Mouse (Mus musculus) adrenal gland, adult 2 months (tissue): ENCODE data around the gene Galnt3. TPM values are rescaled to one million over a fixed set of nuclear protein-coding genes. Genes with fewer than 3 reads are reported as not detected.

Experiments used
- DNase-seq: peaks from one replicate; pipeline ENCODE4 v3.0.0; 2021
- polyA plus RNA-seq: library from polyadenylated mRNA; depleted of rRNA; stranded (reverse); fragments of >200 nt; gene quantifications from 2 replicates; pipeline ENCODE4 v1.2.3, GENCODE M21; 2012
- total RNA-seq, 2 experiments: library from RNA; stranded (reverse); gene quantifications; 2 replicates each; pipeline ENCODE4 v1.2.3; 2021

The Galnt3 gene
- total and polyA plus RNA-seq, 3 experiments: 0.42 to 1.7 (median 1.2) TPM

GRCm38 (mm10) chr2:66107864-66108514 is 16.8 kb downstream of the Galnt3 start:
- no peak for DNase-seq

DNA sequence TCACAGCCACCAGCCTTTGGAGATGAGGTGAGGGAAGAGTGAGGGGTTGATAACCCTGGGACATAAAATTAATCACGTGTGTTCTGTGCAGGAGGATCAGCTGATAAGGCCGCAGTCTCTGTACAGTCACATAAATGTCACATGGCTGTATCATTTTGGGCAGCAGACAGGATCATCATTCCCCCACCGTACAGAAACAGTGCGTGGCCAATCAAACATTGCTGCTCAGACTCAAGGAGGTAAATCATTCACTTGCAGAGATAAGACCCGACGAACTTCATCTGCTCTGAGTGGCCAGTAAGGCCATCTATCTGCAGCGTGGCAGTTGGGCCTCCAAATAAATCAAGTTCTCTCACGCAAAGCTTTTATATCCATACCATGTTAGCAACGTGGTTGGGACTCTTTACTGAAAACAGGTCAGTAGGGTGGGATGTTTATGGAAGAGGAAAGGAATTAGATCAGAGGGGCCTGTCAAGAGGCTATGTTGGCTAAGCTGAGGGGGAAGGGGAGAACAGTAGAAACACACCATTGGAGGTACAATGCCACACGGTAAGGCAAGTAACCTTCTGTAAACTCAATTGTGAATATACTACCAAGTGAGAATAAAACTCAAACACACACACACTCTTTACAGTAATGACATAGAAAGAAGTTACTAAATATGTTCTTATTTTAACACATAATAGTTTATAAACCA is 20.9 kb downstream of the Galnt3 start:
- DNase-seq: no peak

DNA sequence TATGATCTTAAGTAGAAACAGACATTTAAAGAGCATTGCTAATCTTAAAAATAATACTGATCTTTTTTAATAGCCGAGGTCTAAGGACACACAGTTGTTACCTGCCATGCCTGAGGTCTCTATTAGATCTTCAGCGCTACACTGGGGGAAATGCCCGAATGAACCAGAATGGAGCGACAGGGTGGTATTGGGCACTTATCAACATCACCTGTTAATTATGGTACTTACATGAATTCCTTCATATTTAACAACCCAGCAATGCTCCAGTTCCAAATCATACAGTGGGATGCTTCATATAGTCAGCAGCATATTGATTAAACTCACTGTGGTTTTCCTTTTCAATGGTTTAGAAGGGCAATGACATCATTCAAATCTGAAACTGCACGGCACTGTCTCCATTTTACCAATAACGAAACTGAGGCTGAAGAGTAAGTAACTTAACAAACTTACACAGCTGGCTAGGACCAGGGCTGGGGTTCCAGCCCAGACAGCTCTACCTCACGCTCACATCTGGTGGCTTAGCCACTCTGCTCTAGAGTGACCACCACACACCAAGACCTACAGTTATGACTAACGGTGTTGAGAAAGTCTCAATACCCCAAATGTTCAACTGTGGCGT is 23.0 kb downstream of the Galnt3 start:
- DNase-seq: no peak

- DNase-seq: no peak
Observed at GRCm38 (mm10) chr2:66100671-66101351, 24.0 kb downstream of the Galnt3 start.

- no peak for DNase-seq
Observed at GRCm38 (mm10) chr2:66100239-66100638, 24.6 kb downstream of the Galnt3 start.

DNA sequence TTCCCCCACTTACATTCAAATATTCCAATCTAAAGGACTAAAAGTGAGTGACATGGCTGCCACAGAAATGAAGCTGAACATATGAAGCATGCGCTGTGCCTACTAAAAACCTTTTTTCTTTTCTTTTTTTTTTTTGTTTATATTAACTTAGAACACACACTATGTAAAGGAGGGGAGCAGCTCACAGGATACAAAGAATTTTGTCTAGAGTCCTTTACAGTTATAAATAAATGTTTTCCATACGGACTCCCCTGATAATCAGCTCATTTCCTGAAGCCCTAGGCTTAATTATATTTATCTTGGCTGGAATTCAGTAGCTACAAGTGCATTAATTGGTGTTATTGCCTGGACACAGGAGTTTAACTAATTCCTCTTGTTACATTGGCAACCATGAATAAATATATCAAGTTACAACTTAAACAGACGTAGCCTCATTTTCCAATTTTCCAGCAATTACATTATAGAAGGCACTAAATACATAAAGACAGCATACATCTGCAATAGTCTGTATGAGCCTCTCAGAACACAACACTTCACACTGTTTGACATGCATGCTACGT is 30.1 kb downstream of the Galnt3 start:
- DNase-seq: no peak

DNA sequence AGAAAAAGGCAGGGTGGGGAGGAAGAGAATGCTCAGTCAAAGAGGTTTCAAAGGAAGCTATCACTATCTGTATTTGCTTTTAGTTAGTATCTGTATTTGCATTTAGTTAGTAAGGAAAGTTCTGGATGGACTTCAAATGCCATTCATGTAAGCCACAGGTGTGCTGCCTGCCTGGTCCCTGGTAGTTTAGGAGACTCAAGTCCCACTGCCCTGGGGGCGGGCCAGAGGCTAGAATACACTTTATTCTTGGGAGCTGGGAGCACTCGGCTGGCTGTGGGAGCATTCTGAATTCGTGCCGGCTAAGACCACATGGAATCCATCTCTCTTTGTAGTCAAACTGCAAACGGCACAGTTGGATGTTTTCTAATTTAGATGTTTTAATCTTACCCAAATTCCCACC is 33.5 kb downstream of the Galnt3 start:
- DNase-seq: no peak

DNA sequence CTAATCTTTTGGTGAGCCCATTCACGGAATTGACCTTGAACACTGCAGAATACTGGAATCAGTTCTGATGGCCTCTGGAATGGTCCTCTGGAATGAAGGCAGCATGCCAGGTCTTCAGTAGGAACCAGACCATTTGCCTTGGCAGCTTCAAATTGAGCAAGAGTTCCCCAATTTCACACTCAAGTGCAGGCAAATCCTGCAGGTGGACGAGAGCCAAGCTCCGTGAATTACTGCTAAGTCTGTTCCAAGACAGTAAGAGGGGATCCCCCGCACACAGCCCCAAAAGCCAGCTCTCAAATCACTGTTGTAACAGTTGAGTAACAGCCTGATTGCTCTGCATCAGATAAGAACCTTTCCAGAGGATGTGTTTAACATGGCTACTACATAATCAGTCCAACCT is 42.9 kb downstream of the Galnt3 start:
- no peak for DNase-seq

DNA sequence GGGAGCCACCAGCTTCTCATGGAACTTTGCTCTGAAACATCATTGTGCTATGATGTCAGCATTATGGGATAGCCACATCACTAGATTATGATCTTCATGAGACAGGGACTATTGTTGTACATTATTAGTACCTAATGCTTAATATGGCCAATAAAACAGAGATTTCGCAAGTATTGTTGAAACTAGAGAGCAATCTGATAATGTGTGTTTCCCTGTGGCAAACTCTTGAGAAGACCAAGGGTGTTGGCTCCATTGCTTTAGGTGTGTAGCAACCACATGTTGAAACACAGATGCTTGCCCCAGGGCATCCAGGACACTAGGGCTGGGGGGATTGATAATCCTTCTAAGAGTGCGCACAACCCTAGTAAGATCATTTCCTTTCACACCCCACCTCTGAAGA is 44.1 kb downstream of the Galnt3 start:
- no peak for DNase-seq

DNA sequence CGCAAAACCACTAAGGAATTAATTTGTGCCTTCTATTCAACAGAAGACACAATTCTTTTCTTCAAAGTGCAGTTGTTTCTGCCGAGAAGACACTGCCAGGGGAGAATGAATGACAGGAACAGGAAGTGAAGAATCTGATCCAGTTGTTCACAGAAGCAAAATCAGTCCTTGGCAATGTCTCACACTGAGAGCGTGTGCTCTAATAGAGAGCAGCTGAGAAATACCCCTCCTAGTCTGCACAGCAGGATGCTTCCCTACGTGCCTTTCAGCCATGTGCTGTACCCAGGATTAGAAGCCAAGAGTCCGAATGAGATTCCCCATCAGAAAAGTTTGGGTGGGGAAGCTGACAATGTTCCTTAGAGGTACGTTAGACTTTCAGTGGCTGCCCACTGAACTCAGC is 55.3 kb downstream of the Galnt3 start:
- DNase-seq: no peak

DNA sequence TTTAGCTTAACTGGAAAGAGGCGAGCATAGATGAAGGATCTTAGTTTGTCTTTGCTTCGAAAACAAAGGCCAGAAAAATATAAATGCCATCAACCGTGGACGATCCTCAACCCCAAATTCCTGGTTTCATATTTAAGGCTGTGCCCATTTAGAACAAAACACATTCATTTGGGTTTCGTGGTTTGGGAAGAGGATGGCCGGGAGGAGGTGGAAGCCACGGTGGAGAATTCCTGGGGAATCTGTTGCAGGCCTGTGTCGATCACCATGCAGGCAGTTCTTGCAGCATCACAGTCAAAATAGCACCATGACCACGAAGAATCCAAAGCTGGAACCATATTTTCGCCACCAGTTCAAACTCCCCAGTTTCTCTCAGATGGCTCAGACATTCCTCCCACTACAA is 61.5 kb downstream of the Galnt3 start:
- no peak for DNase-seq

DNA sequence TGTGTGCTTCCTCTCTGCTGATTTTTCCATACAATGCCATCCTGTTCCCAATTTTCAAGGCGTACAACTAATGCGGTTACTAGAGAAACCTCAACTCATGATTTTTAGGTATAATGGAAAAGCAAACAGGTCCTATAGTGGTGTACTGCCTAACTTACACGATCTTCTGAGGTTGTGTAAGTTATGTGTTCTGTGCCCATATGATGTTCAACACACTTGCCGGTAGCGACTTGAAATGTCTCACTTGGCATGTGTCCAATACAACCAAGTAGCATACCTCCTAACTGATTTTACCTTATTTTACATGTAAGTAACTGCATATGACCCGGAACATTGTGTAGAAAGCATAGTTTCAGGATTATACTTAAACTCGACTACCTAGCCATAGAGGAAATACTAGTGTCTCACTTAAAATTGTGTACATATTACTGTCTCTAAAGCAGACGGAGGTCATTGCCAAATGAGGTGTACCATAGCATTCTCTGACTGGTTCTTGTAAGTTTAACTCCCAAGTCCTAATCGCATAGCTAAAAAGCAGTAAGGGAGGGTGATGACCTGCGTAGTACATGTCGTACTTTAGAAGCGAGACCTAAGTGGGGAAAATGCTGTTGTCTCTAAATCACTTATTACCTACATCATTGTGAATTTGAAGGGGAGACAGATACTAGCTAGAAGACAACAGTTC is 80.2 kb downstream of the Galnt3 start:
- no peak for DNase-seq

- no peak for DNase-seq
Observed at GRCm38 (mm10) chr2:66043441-66044404, 81.1 kb downstream of the Galnt3 start.

DNA sequence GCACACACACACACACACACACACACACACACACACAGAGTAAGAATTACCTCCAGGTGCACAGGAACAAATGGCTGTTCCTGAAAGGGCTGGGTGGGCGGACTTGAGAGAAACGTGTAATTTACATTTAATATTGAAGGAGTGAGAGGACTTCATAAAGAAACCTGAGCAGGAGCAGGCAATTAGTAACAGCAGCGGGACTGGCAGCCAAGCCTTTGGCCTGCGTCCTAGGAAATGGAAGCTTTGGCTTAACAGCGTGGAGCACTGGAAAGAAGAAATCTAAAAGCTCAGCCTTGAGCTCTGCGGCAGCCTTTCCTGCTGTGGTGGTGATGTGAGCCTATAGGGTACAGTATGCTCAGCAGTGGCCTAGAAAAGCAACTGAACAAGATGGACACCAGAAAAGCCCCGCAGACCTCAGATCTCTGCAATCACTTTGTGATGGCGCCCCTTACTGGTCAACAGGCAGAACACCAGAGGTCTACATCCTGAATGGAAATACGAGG is 82.8 kb downstream of the Galnt3 start:
- peak; percentile 17 for DNase-seq

DNA sequence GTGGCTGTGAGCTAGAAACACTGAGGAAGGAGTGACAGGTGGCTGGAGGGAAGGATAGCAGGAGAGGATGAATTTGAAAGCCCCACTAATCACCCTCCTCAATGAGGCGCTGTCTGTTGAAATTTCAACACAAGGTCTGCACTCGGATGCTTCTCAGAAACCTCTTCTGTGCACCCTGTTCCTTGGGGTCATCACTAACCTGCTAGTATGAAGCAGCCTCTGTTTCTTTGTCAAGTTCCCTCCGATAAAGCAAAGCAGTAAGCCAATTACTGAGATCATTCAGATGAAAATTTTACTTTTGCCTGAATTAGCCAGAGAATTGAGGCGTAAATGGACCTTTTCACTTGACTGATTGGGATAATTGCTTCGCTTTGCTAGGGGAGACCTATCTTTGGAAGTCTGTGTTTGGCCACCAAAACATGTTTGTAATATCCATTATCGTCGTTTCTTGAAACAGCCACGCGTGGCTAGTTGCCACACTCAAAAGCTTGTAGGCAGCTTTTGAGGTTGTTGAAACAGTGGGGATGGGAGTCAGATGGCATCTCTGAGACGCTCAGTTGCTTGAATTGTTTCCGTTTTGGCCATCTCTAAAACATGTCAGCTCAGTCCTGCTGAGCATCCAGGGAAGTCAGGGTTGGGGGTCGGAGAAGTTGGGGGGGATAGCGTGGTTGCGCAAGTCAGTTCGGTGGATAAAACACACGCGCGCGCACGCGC is 83.4 kb downstream of the Galnt3 start:
- no peak for DNase-seq

DNA sequence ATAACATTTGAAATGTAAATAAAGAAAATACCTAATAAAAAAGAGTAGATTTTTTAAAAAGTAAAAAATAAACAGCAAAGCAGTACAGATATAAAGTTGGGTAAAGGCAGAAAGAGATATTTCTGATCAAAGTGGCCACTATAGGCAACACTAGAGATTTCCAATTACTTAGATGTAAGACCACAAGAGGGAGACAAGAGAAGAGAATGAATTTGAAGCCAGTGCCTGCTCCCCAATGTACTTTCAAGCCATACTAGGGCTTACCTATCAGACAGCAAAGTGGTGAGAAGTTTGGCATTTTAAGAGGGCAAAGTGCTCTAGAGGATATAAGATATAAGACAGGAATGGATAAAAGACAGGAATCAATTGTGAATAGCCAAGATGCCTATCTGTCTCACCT is 84.2 kb downstream of the Galnt3 start:
- no peak for DNase-seq

- no peak for DNase-seq
Observed at GRCm38 (mm10) chr2:66034907-66035679, 89.7 kb downstream of the Galnt3 start.
